Mouse (Mus musculus) hindbrain, postnatal 0 days (tissue): Measurements from ENCODE around the gene Slc2a8. TPM values are rescaled to one million over a fixed set of nuclear protein-coding genes. Genes with fewer than 3 reads are reported as not detected.

Source experiments
- ATAC-seq: fragments of 200-750 bp; cut with Nextera tagmentation; 2 replicates; pipeline ENCODE4 v1.8.0; 2017; ENCODE audit warnings: mild to moderate bottlenecking, moderate TSS enrichment, moderate library complexity
- DNase-seq: peaks from one replicate; pipeline ENCODE4 v3.0.0-alpha.2; 2015; ENCODE audit warnings: low spot score
- H3K27ac ChIP-seq: fragments of 300-500 bp; sonication (generic); 2 replicates; pipeline ENCODE4 v1.5.1; 2014; ENCODE audit warnings: mild to moderate bottlenecking
- H3K27me3 ChIP-seq: fragments of 300-500 bp; sonication (generic); 2 replicates; pipeline ENCODE4 v1.6.1; 2014; ENCODE audit warnings: low read length, mixed read lengths; ENCODE audit not compliant: insufficient read depth
- H3K36me3 ChIP-seq: fragments of 300-500 bp; sonication (generic); 2 replicates; pipeline ENCODE4 v1.6.1; 2014; ENCODE audit warnings: low read length, mixed read lengths; ENCODE audit not compliant: insufficient read depth
- H3K4me1 ChIP-seq: fragments of 300-500 bp; sonication (generic); 2 replicates; pipeline ENCODE4 v1.6.1; 2014; ENCODE audit warnings: antibody characterized with exemption, low read length, mixed read lengths; ENCODE audit not compliant: insufficient read depth
- H3K4me2 ChIP-seq: fragments of 300-500 bp; sonication (generic); 2 replicates; pipeline ENCODE4 v1.6.1; 2014; ENCODE audit warnings: low read depth, mild to moderate bottlenecking, low read length, moderate library complexity, mixed read lengths
- H3K4me3 ChIP-seq: fragments of 300-500 bp; sonication (generic); 2 replicates; pipeline ENCODE4 v1.5.1; 2014; ENCODE audit warnings: low read length
- H3K9ac ChIP-seq: fragments of 300-500 bp; sonication (generic); replicated peaks from 2 replicates; pipeline ENCODE4 v1.6.1; 2014; ENCODE audit warnings: mild to moderate bottlenecking, low read length, moderate library complexity, mixed read lengths
- H3K9me3 ChIP-seq: fragments of 300-500 bp; sonication (generic); 2 replicates; pipeline ENCODE4 v1.6.1; 2016; ENCODE audit warnings: low read length, mixed read lengths
- CTCF ChIP-seq: IDR thresholded peaks from 2 replicates; pipeline ENCODE4 v1.5.1; 2016; ENCODE audit warnings: antibody characterized with exemption, control low read depth, low read depth
- WGBS: fragments of 180-500 bp; shearing (Covaris S2); extraction: QIAGEN DNeasy Blood & Tissue Kit; methylation state at CpG from one replicate; pipeline ENCODE4 v1.1.7; 2014; 5-methylcytosine and 5-hydroxymethylcytosine counted together
- polyA plus RNA-seq: library from polyadenylated mRNA; unstranded; fragments of >200 nt; fragmentation: Nextera tagmentation; extraction: Ambion mirVana; gene quantifications from 2 replicates; pipeline ENCODE4 v1.2.1, GENCODE M21; 2015
- total RNA-seq: library from RNA; depleted of rRNA; stranded (reverse); fragments of >200 nt; gene quantifications from 2 replicates; pipeline ENCODE4 v1.2.3, GENCODE M21; 2014

The Slc2a8 gene
- total and polyA plus RNA-seq, 2 experiments from 2014 or later = 33.4 to 41.2 TPM

GRCm38 (mm10) chr2:32940483-32940882, 41.4 kb downstream of the Slc2a8 start:
- Histone ChIP-seq H3K27me3 (no peaks in the 10 kb centered on the region), H3K4me3 (no peak overlapping the region), H3K9me3 (no peaks in the 10 kb centered on the region), H3K36me3 (peaks cover 40% of the 10 kb centered on the region), H3K9ac (no peak overlapping the region), H3K4me1 (no peaks in the 10 kb centered on the region), H3K4me2 (no peak overlapping the region), H3K27ac (no peak overlapping the region)
- ATAC-seq (0 out of 2 replicates have a peak, but pooled peaks have one; percentile 24), DNase-seq (no peak)
- 95% methylated on average over 4 of the region's 4 CpGs for WGBS
- TF ChIP-seq CTCF = no peak

- Histone ChIP-seq H3K9ac (no peak overlapping the region), H3K4me3 (no peak overlapping the region), H3K4me1 (no peaks in the 10 kb centered on the region), H3K36me3 (peaks cover 38% of the 10 kb centered on the region), H3K9me3 (no peaks in the 10 kb centered on the region), H3K27me3 (no peaks in the 10 kb centered on the region), H3K4me2 (no peak overlapping the region), H3K27ac (no peak overlapping the region)
- no peak for ATAC-seq
- DNase-seq = peak; percentile 79
- 62% methylated on average over 5 of the region's 5 CpGs for WGBS
- peak; percentile 72 for TF ChIP-seq CTCF
Observed at GRCm38 (mm10) chr2:32939418-32939817, 42.5 kb downstream of the Slc2a8 start.

GRCm38 (mm10) chr2:32938741-32939140, 43.1 kb downstream of the Slc2a8 start:
- H3K27ac ChIP-seq = no peak overlapping the region
- no peak overlapping the region for H3K9ac ChIP-seq
- WGBS = 92% methylated on average over 5 of the region's 5 CpGs
- no peaks in the 10 kb centered on the region for H3K4me1 ChIP-seq
- no peak for ATAC-seq
- no peaks in the 10 kb centered on the region for H3K9me3 ChIP-seq
- no peak for TF ChIP-seq CTCF
- no peaks in the 10 kb centered on the region for H3K27me3 ChIP-seq
- DNase-seq = no peak
- peaks cover 37% of the 10 kb centered on the region for H3K36me3 ChIP-seq
- no peak overlapping the region for H3K4me2 ChIP-seq
- no peak overlapping the region for H3K4me3 ChIP-seq

- no peak for ATAC-seq
- no peaks in the 10 kb centered on the region for H3K4me1 ChIP-seq
- no peak overlapping the region for H3K9ac ChIP-seq
- no peak overlapping the region for H3K4me2 ChIP-seq
- no peak overlapping the region for H3K27ac ChIP-seq
- no peaks in the 10 kb centered on the region for H3K27me3 ChIP-seq
- TF ChIP-seq CTCF = no peak
- WGBS = 75% methylated on average over 7 of the region's 7 CpGs
- no peak overlapping the region for H3K4me3 ChIP-seq
- peaks cover 32% of the 10 kb centered on the region for H3K36me3 ChIP-seq
- no peaks in the 10 kb centered on the region for H3K9me3 ChIP-seq
- DNase-seq = no peak
Observed at GRCm38 (mm10) chr2:32931730-32932129, 50.2 kb downstream of the Slc2a8 start.

- Histone ChIP-seq H3K27ac (no peak overlapping the region), H3K4me2 (no peak overlapping the region), H3K27me3 (no peaks in the 10 kb centered on the region), H3K36me3 (peaks cover 26% of the 10 kb centered on the region), H3K9me3 (no peaks in the 10 kb centered on the region), H3K4me1 (no peaks in the 10 kb centered on the region), H3K9ac (no peak overlapping the region), H3K4me3 (no peak overlapping the region)
- TF ChIP-seq CTCF = no peak
- no peak for ATAC-seq
- DNase-seq = no peak
- 85% methylated on average over 19 of the region's 19 CpGs for WGBS
Observed at GRCm38 (mm10) chr2:32928947-32929829, 52.7 kb downstream of the Slc2a8 start.

GRCm38 (mm10) chr2:32928235-32928946, 53.5 kb downstream of the Slc2a8 start:
- Histone ChIP-seq H3K4me3 (no peak overlapping the region), H3K9me3 (no peaks in the 10 kb centered on the region), H3K9ac (no peak overlapping the region), H3K4me2 (no peak overlapping the region), H3K27ac (no peak overlapping the region), H3K27me3 (no peaks in the 10 kb centered on the region), H3K36me3 (peaks cover 31% of the 10 kb centered on the region), H3K4me1 (no peaks in the 10 kb centered on the region)
- DNase-seq (peak; percentile 79), ATAC-seq (peak; percentile 78)
- 31% methylated on average over 10 of the region's 10 CpGs for WGBS
- TF ChIP-seq CTCF = peak; percentile 90
